Mouse (Mus musculus) cerebellum, postnatal 14 days (tissue): Measurements from ENCODE around the gene Mthfsd.

Experiments
- DNase-seq, 2 experiments: peaks; one replicate each; pipeline ENCODE4 v3.0.0; 2021; ENCODE audit warnings: mixed read lengths in 2 of 2

The Mthfsd gene

DNA sequence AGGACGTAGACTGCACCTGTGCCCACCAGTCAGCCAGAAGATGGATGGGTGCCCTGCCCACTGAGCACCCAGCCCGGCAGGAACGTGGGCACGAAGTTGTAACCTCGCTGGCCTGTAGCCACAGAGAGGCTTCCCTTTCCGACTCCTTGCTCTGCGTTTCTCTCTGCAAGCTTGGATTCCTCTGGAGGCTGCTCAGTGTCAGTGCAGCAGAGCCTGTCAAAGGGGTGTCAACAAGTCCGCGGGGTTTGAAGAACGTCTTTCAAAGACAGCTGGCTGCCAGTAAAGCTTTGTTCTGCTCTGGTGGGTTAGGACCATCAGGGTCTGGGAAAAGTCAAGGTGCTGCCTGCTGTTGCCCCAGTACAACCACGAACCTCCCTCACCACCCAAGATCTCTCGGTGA, 36.7 kb downstream of the Mthfsd start:
- DNase-seq: peak in 1 of 2 experiments; percentile 30

DNA sequence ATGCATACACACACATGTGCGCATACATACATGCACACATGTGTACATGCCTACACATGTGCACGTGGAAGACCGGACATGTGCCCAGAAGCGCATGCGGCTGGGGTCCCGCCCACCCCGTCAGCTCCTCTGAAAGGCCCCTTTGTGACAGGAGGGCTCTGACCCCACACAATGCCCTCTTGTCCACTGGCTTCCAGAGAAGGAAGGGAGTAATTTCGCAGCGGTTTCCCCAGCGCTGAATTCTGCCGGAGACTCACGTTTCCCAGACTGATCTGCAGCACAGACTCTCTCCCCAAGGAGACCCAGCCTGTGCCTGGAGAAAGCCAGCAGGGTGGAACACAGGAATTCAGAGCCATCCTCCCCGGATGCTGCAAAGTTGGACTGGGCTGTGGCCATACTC, 44.5 kb downstream of the Mthfsd start:
- no peak for DNase-seq

DNA sequence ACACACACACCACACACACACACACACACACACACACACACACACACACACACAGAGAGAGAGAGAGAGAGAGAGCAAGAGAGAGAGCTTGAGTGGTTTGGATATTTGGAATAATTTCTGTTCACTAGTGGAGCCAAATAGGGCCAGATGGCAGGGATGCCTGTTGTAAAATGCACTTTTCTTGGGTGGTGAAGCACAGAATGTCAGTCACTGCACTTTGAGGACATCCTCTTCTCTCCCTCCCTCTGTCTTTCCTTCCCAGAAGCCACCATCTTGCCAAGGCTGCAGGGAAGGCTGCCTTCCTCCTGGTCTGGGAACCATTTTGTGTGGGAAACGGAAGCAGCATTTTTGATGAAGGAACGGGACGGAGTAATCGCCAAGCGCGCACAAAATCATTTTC, 45.7 kb downstream of the Mthfsd start:
- DNase-seq: no peak

DNA sequence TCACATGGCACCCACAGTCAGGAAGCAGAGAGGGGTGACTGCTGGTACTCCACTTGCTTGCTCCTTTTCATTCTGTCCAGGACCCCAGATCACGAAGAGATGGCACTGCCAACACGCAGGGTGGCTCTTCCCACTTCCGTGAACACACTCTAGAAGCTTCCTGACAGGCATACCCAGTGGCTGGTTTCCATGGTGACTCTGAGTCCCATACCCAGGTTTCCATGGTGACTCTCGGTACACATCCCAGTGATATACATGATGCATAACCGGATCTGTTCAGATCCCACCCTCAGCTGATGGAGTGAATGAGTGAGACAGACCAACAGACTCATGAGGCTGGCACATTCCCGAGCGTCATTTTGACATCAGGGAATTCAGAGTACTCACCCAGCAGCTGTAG, 49.1 kb downstream of the Mthfsd start:
- DNase-seq: no peak

DNA sequence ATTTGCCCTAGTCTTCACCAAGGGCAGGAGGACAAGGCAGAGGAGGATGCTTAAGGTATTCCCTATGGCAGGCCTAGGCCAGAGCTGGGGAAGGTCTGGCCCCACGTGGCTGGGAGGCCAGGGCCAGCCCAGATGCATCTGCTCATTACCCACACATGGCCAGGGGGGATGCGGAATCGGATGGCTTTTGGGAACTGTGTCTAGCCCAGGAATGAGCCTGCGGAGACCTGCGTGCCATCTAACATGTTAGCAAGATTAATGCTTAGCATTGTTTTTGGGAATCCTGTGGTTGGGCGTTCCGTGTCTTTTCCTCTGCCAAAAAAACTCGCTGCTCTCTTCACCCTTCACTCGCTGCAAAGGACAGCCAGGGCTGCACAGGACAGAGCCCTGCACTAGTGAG, 50.1 kb downstream of the Mthfsd start:
- DNase-seq: no peak

DNA sequence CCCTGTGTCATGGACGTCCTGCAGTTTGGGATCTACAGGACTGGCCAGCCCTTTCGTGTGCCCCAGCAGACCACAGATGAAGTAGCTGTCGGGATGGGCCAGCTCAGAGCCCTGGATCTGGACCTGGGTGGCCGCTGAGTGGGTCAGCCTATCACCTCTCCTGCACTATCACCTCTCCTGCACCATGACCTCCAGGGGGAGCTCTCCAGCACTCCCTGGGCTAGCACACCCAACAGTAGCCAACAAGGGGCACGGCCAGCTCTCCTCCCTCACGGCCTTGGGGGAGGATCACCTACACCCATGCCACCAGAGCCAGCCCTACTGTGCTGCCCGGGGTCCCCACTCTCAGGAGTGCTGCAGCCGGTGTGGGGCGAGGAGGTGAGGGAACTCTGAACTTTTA, 60.8 kb downstream of the Mthfsd start:
- no peak for DNase-seq

DNA sequence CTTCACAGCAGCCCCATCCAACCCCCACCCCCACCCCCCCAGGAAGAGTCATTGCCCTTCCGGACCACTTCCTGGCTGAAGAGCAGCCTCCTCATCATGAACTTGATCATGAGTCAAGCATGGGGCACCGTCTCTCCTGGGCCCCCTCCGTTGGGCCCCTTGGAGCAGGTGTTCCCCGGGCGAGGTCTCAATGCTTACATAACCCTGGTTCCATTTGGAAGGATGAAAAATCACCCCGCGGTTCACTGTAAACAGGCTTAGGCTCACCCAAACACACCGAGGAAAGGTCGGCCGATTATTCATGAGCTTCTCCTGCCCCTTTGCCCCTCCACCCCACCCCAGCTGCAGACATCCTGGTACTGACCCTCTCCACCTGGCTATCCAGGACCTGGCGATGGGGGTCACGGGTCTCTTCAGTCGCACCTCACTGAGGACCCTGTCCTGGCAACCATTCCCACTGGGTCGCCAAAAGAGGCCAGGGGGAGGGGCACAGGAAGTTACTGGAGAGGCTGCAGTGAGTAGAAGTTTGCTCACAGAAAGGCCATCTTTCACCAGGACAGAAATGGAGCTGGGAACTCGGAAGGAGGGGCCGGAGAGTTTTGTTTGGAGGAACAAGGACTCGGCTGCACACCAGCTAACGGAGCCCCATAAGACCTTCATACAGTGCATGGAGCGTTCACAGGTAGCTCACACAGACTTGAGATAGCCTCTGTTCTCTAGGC, 64.3 kb downstream of the Mthfsd start:
- no peak for DNase-seq
